In the genomic region with DNA sequence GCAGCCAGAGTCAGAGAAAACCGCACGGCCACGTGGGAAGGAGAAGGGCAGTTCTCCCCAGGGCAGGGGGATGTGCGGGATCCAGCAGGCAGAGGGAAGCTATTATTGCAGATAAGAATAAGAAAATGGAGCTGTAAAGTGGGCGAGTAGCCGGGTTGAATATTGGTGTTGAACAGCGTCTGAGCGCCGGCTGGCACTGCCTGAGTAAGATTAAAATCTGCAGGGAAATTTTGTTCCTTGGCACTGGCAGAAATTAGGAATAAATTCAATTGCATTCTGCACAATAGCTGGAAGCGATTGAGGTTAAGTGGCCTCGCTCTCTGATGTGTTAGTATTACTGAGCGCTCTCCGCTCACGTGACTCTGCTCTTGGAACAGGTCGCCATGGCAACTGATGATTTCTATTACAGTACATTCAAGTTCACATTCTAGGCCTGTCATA, we compare ENCODE assay signal across 9 mouse cellular contexts. TPM values are rescaled to one million over a fixed set of nuclear protein-coding genes. Genes with fewer than 3 reads are reported as not detected.
A peak's percentile ranks its signal among the peaks of the same experiment; 100 is the strongest.
DNase-seq lines count a peak whose midpoint lies in the region; ATAC-seq and TF ChIP-seq lines count a peak whose summit lies in the region.
"Had no signal": no experiment of that assay in that cellular context is flagged by ENCODE, and none has a peak within 500 bp of the region (broad histone marks: within the 10 kb centered on the region; RNA-seq: fewer than 3 reads in every experiment).

No protein-coding gene starts in this region.

- no peaks in the 10 kb centered on the region for H3K9me3 ChIP-seq in forebrain, postnatal 0 days (ENCODE audit: low read length)
- H3K9me3 ChIP-seq in lung, postnatal 0 days (ENCODE audit: low read length) = no peaks in the 10 kb centered on the region
- H3K9me3 ChIP-seq in liver, embryonic 11.5 days (ENCODE audit: control insufficient read depth, low read length) = no peaks in the 10 kb centered on the region
- H3K9me3 ChIP-seq: megakaryocyte, embryonic 14.5 days had no signal

- H3K27ac ChIP-seq in forebrain, postnatal 0 days (ENCODE audit: low read depth, low read length) = peak overlapping the region; percentile 92
- no peak overlapping the region for H3K27ac ChIP-seq in lung, postnatal 0 days (ENCODE audit: low read length)
- H3K27ac ChIP-seq in liver, embryonic 11.5 days (ENCODE audit: low read depth, low read length) = no peak overlapping the region

- 4% methylated on average over 15 of the region's 15 CpGs for WGBS in forebrain, postnatal 0 days
- 7% methylated on average over 15 of the region's 15 CpGs for WGBS in lung, postnatal 0 days
- 52% methylated on average over 15 of the region's 15 CpGs for WGBS in liver, embryonic 11.5 days

- TF ChIP-seq EP300 in lung, postnatal 0 days (IDR thresholded peaks at IDR 0.05) = no peak

- peak; percentile 83 for DNase-seq in MN1 (ENCODE audit: low spot score)
- DNase-seq in adrenal gland, postnatal 36 days = peak; percentile 57 to 69
- DNase-seq in forebrain, postnatal 0 days = peak; percentile 92
- DNase-seq in kidney, postnatal 14 days = peak; percentile 34
- DNase-seq in lung, postnatal 0 days (ENCODE audit: low spot score) = peak; percentile 77
- peak; percentile 60 for DNase-seq in right cerebral cortex, postnatal 14 days
- no peak for DNase-seq in liver, embryonic 11.5 days (ENCODE audit: low spot score)
- DNase-seq in thymus, postnatal 10 days (ENCODE audit: low spot score in 2 of 2) = no peak

- TF ChIP-seq CTCF in forebrain, postnatal 0 days (IDR thresholded peaks at IDR 0.05; ENCODE audit: low read depth) = no peak
- TF ChIP-seq CTCF in lung, postnatal 0 days (IDR thresholded peaks at IDR 0.05) = no peak

- H3K36me3 ChIP-seq in forebrain, postnatal 0 days (ENCODE audit: insufficient read depth) = no peaks in the 10 kb centered on the region
- no peaks in the 10 kb centered on the region for H3K36me3 ChIP-seq in lung, postnatal 0 days (ENCODE audit: insufficient read depth, low read length)
- H3K36me3 ChIP-seq in liver, embryonic 11.5 days (ENCODE audit: control insufficient read depth, insufficient read depth, low read length) = no peaks in the 10 kb centered on the region

- peaks cover 39% of the 10 kb centered on the region for H3K4me1 ChIP-seq in forebrain, postnatal 0 days (ENCODE audit: insufficient read depth)
- no peaks in the 10 kb centered on the region for H3K4me1 ChIP-seq in lung, postnatal 0 days (ENCODE audit: insufficient read depth, low read depth, low read length)
- H3K4me1 ChIP-seq in liver, embryonic 11.5 days (replicated peaks; ENCODE audit: control insufficient read depth, insufficient read depth, low read length) = no peaks in the 10 kb centered on the region
- H3K4me1 ChIP-seq: megakaryocyte, embryonic 14.5 days had no signal

- peak overlapping the region; percentile 50 for H3K9ac ChIP-seq in forebrain, postnatal 0 days
- no peak overlapping the region for H3K9ac ChIP-seq in lung, postnatal 0 days (replicated peaks; ENCODE audit: low read depth)
- H3K9ac ChIP-seq in liver, embryonic 11.5 days (ENCODE audit: low read depth, low read length) = no peak overlapping the region

- H3K4me3 ChIP-seq in forebrain, postnatal 0 days (ENCODE audit: low read depth, low read length) = peak overlapping the region; percentile 25
- no peak overlapping the region for H3K4me3 ChIP-seq in lung, postnatal 0 days (ENCODE audit: low read depth, low read length)
- no peak overlapping the region for H3K4me3 ChIP-seq in liver, embryonic 11.5 days (ENCODE audit: low read depth, low read length)
- H3K4me3 ChIP-seq: megakaryocyte, embryonic 14.5 days had no signal

- no peaks in the 10 kb centered on the region for H3K27me3 ChIP-seq in forebrain, postnatal 0 days (ENCODE audit: insufficient read depth, low read length)
- H3K27me3 ChIP-seq in lung, postnatal 0 days (replicated peaks; ENCODE audit: insufficient read depth, low read length) = no peaks in the 10 kb centered on the region
- no peaks in the 10 kb centered on the region for H3K27me3 ChIP-seq in liver, embryonic 11.5 days (replicated peaks; ENCODE audit: control insufficient read depth, insufficient read depth, low read length)

- peak; percentile 96 for ATAC-seq in forebrain, postnatal 0 days
- ATAC-seq in lung, postnatal 0 days = peak; percentile 53; the same call in 1 of the 2 replicates
- no peak for ATAC-seq in liver, embryonic 11.5 days (replicated peaks; ENCODE audit: low FRiP score)

- H3K4me2 ChIP-seq in forebrain, postnatal 0 days (ENCODE audit: low read depth) = peak overlapping the region; percentile 50
- H3K4me2 ChIP-seq in lung, postnatal 0 days (replicated peaks; ENCODE audit: low read depth, low read length) = peak overlapping the region; percentile 22; the same call in 1 of the 2 replicates
- H3K4me2 ChIP-seq in liver, embryonic 11.5 days = no peak overlapping the region

RNA-seq across cellular contexts. Expression of gene Pmfbp1, which starts 29.4 kb away (rescaled TPM):
- not detected for total RNA-seq in adrenal gland, postnatal 36 days (2021)
- total RNA-seq in forebrain, postnatal 0 days (2014; rRNA removed) = 0.38 and 2.2 TPM in 2 replicates
- polyA plus RNA-seq in forebrain, postnatal 0 days (2015; fragmentation: Nextera tagmentation; extraction: Ambion mirVana) = 0.08 and 0.25 TPM in 2 replicates
- not detected in 2 replicates for polyA plus RNA-seq in lung, postnatal 0 days (2015; fragmentation: Nextera tagmentation; extraction: Ambion mirVana)
- not detected in 2 replicates for polyA plus RNA-seq in liver, embryonic 11.5 days (2014; fragmentation: Nextera tagmentation; extraction: Ambion mirVana)

Comparison
In these comparisons a context has a peak if more than half of its experiments do, and no peak if none do; other contexts are left out.
1. DNase-seq: peak in MN1 (single experiment), adrenal gland, postnatal 36 days (2 of 2), forebrain, postnatal 0 days (single experiment), kidney, postnatal 14 days (single experiment), lung, postnatal 0 days (single experiment) and right cerebral cortex, postnatal 14 days (single experiment); none in liver, embryonic 11.5 days (single experiment) and thymus, postnatal 10 days (0 of 2).